Mouse (Mus musculus) thymus, adult 2 months (tissue): ENCODE results near the gene Gm11172.

Source experiments
- CTCF ChIP-seq: fragments of 200-500 bp; IDR thresholded peaks from 2 replicates; pipeline ENCODE4 v1.5.1; 2012; ENCODE audit warnings: mild to moderate bottlenecking, control low read depth, low read length, moderate library complexity, borderline replicate concordance; ENCODE audit not compliant: control insufficient read depth, poor library complexity, insufficient read depth; ENCODE audit errors: extremely low read depth
- POLR2A ChIP-seq: fragments of 200-500 bp; IDR thresholded peaks from 2 replicates; pipeline ENCODE4 v1.6.1; 2012; ENCODE audit warnings: mild to moderate bottlenecking, low read length, control low read depth, moderate library complexity; ENCODE audit not compliant: control insufficient read depth, poor library complexity, insufficient read depth; ENCODE audit errors: extremely low read depth

- TF ChIP-seq POLR2A (no peak), CTCF (no peak)
Observed at GRCm38 (mm10) chr16:10844319-10844670, 31.6 kb downstream of the Gm11172 start.
